Mouse (Mus musculus): ENCODE data around the gene Pclo. TPM values are rescaled to one million over a fixed set of nuclear protein-coding genes. Genes with fewer than 3 reads are reported as not detected.

Pclo gene
- polyA plus RNA-seq, 1 experiment from 2014 or later: 2.4 TPM

DNA sequence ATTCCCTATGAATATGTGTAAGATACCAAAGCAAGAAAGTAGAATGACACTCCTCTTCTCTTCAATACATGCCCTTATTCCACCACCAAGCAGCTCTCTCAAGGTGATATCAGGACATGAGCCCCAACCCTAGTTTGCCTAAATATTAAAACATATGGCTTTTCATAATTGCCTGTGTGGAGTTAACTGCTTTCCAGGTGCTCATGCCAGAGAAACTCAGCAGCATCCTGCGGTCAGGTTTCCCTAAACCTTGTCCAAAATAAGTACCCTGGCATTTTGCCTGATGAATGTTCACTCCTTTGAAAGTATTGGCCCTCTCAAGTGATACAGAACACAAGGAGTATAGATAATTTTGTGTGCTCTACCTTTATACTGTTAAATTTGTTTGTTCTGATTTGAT, 126.5 kb downstream of the Pclo start:
- H3K27ac ChIP-seq (ENCODE audit: low read depth, low read length): no peak overlapping the region
- DNase-seq (ENCODE audit: low spot score): no peak
- H3K36me3 ChIP-seq (ENCODE audit: control insufficient read depth, insufficient read depth, low read length): no peaks in the 10 kb centered on the region
- H3K4me2 ChIP-seq (ENCODE audit: low read depth, low read length, severe bottlenecking): no peak overlapping the region
- WGBS: 85% methylated on average over 1 of the region's 1 CpGs
- H3K27me3 ChIP-seq (ENCODE audit: control insufficient read depth, insufficient read depth, low read length): no peaks in the 10 kb centered on the region
- H3K4me1 ChIP-seq (replicated peaks; ENCODE audit: control insufficient read depth, insufficient read depth, low read length): no peaks in the 10 kb centered on the region
- H3K4me3 ChIP-seq (ENCODE audit: low read depth, low read length): no peak overlapping the region
- ATAC-seq (replicated peaks; ENCODE audit: low FRiP score): no peak
- H3K9me3 ChIP-seq (ENCODE audit: control insufficient read depth, low read length): no peaks in the 10 kb centered on the region
- H3K9ac ChIP-seq (ENCODE audit: low read length): no peak overlapping the region

- Histone ChIP-seq H3K4me1 (replicated peaks; ENCODE audit: control insufficient read depth, insufficient read depth, low read length) (no peaks in the 10 kb centered on the region), H3K27me3 (ENCODE audit: control insufficient read depth, insufficient read depth, low read length) (no peaks in the 10 kb centered on the region), H3K36me3 (ENCODE audit: control insufficient read depth, insufficient read depth, low read length) (no peaks in the 10 kb centered on the region), H3K27ac (ENCODE audit: low read depth, low read length) (no peak overlapping the region), H3K9me3 (ENCODE audit: control insufficient read depth, low read length) (no peaks in the 10 kb centered on the region), H3K9ac (ENCODE audit: low read length) (no peak overlapping the region), H3K4me3 (ENCODE audit: low read depth, low read length) (no peak overlapping the region), H3K4me2 (ENCODE audit: low read depth, low read length, severe bottlenecking) (no peak overlapping the region)
- DNase-seq (ENCODE audit: low spot score) (no peak), ATAC-seq (replicated peaks; ENCODE audit: low FRiP score) (no peak)
- 82% methylated on average over 3 of the region's 3 CpGs for WGBS
Observed at GRCm38 (mm10) chr5:14645856-14646255, 131.1 kb downstream of the Pclo start.

- ATAC-seq (replicated peaks; ENCODE audit: low FRiP score): no peak
Observed at GRCm38 (mm10) chr5:14660637-14661036, 145.9 kb downstream of the Pclo start.

DNA sequence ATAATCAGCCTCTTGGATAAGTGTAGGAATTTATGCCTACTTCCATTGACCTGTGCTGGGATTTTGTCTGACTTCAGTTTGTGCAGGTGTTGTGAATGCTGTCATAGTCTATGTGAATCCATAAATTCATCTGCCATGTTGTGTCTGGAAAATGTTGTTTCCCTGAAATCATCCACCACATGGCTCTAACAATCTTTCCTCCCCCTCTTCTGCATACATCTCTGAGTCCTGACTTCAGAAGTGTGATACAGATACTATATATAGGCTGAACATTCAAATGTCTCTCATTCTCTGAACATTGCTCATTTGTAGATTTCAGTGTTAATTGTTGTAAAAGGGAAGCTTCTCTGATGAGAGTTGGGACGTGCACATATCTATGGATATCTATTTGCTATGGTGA, 147.5 kb downstream of the Pclo start:
- Histone ChIP-seq H3K36me3 (ENCODE audit: control insufficient read depth, insufficient read depth, low read length) (no peaks in the 10 kb centered on the region), H3K4me3 (ENCODE audit: low read depth, low read length) (no peak overlapping the region), H3K27me3 (ENCODE audit: control insufficient read depth, insufficient read depth, low read length) (no peaks in the 10 kb centered on the region), H3K4me1 (replicated peaks; ENCODE audit: control insufficient read depth, insufficient read depth, low read length) (no peaks in the 10 kb centered on the region), H3K27ac (ENCODE audit: low read depth, low read length) (no peak overlapping the region), H3K9me3 (ENCODE audit: control insufficient read depth, low read length) (no peaks in the 10 kb centered on the region), H3K4me2 (ENCODE audit: low read depth, low read length, severe bottlenecking) (no peak overlapping the region), H3K9ac (ENCODE audit: low read length) (no peak overlapping the region)
- 87% methylated on average over 1 of the region's 1 CpGs for WGBS
- no peak for DNase-seq (ENCODE audit: low spot score)
- no peak for ATAC-seq (replicated peaks; ENCODE audit: low FRiP score)

More at GRCm38 (mm10) chr5:14660637-14661036, 145.9 kb downstream of the Pclo start:
- no peak overlapping the region for H3K4me3 ChIP-seq (ENCODE audit: low read depth, low read length)
- 66% methylated on average over 1 of the region's 1 CpGs for WGBS
- H3K36me3 ChIP-seq (ENCODE audit: control insufficient read depth, insufficient read depth, low read length): no peaks in the 10 kb centered on the region
- no peak for DNase-seq (ENCODE audit: low spot score)
- no peak overlapping the region for H3K4me2 ChIP-seq (ENCODE audit: low read depth, low read length, severe bottlenecking)
- no peaks in the 10 kb centered on the region for H3K9me3 ChIP-seq (ENCODE audit: control insufficient read depth, low read length)
- H3K9ac ChIP-seq (ENCODE audit: low read length): no peak overlapping the region
- no peak overlapping the region for H3K27ac ChIP-seq (ENCODE audit: low read depth, low read length)
- no peaks in the 10 kb centered on the region for H3K27me3 ChIP-seq (ENCODE audit: control insufficient read depth, insufficient read depth, low read length)
- no peaks in the 10 kb centered on the region for H3K4me1 ChIP-seq (replicated peaks; ENCODE audit: control insufficient read depth, insufficient read depth, low read length)

GRCm38 (mm10) chr5:14662603-14663002, 147.9 kb downstream of the Pclo start:
- Histone ChIP-seq H3K36me3 (ENCODE audit: control insufficient read depth, insufficient read depth, low read length) (no peaks in the 10 kb centered on the region), H3K27ac (ENCODE audit: low read depth, low read length) (no peak overlapping the region), H3K4me2 (ENCODE audit: low read depth, low read length, severe bottlenecking) (no peak overlapping the region), H3K9me3 (ENCODE audit: control insufficient read depth, low read length) (no peaks in the 10 kb centered on the region), H3K27me3 (ENCODE audit: control insufficient read depth, insufficient read depth, low read length) (no peaks in the 10 kb centered on the region), H3K9ac (ENCODE audit: low read length) (no peak overlapping the region), H3K4me1 (replicated peaks; ENCODE audit: control insufficient read depth, insufficient read depth, low read length) (no peaks in the 10 kb centered on the region), H3K4me3 (ENCODE audit: low read depth, low read length) (no peak overlapping the region)
- ATAC-seq (replicated peaks; ENCODE audit: low FRiP score): no peak
- DNase-seq (ENCODE audit: low spot score): no peak
- 94% methylated on average over 1 of the region's 1 CpGs for WGBS

- ATAC-seq (replicated peaks; ENCODE audit: low FRiP score) (no peak), DNase-seq (ENCODE audit: low spot score) (no peak)
- Histone ChIP-seq H3K9me3 (ENCODE audit: control insufficient read depth, low read length) (no peaks in the 10 kb centered on the region), H3K4me3 (ENCODE audit: low read depth, low read length) (no peak overlapping the region), H3K36me3 (ENCODE audit: control insufficient read depth, insufficient read depth, low read length) (no peaks in the 10 kb centered on the region), H3K9ac (ENCODE audit: low read length) (no peak overlapping the region), H3K27ac (ENCODE audit: low read depth, low read length) (no peak overlapping the region), H3K4me2 (ENCODE audit: low read depth, low read length, severe bottlenecking) (no peak overlapping the region), H3K4me1 (replicated peaks; ENCODE audit: control insufficient read depth, insufficient read depth, low read length) (no peaks in the 10 kb centered on the region), H3K27me3 (ENCODE audit: control insufficient read depth, insufficient read depth, low read length) (no peaks in the 10 kb centered on the region)
- WGBS: 92% methylated on average over 6 of the region's 6 CpGs
Observed at GRCm38 (mm10) chr5:14680419-14680818, 165.7 kb downstream of the Pclo start.

DNA sequence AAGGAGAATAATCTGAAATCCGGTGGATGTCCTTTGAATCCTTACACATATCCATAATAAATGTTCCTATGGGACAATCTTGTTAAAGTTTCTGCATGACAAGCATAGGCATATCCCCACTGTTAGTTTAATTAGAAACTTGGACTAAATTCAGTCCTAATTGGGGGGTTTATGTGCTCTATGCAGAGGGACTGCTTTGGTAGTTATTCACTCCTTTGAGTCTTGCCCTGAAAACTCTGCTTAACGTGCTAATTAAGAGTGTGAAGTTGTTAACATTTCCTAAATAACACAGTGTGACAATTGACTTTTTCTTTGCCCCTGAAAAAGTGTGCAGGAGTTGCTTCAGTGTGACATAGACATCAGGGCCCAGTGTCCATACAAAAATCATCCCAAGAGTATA, 177.3 kb downstream of the Pclo start:
- Histone ChIP-seq H3K4me1 (replicated peaks; ENCODE audit: control insufficient read depth, insufficient read depth, low read length) (no peaks in the 10 kb centered on the region), H3K27ac (ENCODE audit: low read depth, low read length) (no peak overlapping the region), H3K27me3 (ENCODE audit: control insufficient read depth, insufficient read depth, low read length) (no peaks in the 10 kb centered on the region), H3K36me3 (ENCODE audit: control insufficient read depth, insufficient read depth, low read length) (no peaks in the 10 kb centered on the region), H3K9ac (ENCODE audit: low read length) (no peak overlapping the region), H3K4me3 (ENCODE audit: low read depth, low read length) (no peak overlapping the region), H3K4me2 (ENCODE audit: low read depth, low read length, severe bottlenecking) (no peak overlapping the region), H3K9me3 (ENCODE audit: control insufficient read depth, low read length) (no peaks in the 10 kb centered on the region)
- WGBS: 46% methylated on average over 2 of the region's 2 CpGs
- DNase-seq (ENCODE audit: low spot score): no peak
- ATAC-seq (replicated peaks; ENCODE audit: low FRiP score): peak; percentile 46

DNA sequence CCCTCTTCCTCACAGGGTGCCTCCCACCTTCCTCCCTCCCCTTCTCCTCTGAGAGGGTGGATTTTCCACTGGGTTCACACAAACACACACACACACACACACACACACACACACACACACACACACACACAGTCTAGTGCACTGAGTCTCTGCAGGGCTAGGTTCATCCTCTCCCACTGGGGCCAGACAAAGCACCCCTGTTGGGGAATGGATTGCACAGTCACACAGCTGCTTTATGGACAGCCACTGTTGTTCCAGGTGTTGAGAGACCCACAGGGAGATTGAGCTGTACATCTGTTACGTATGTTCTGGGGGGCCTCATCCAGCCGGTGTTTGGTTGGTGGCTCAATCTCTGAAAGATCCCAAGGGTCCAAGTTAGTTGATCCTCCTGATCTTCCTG, 182.0 kb downstream of the Pclo start:
- no peaks in the 10 kb centered on the region for H3K36me3 ChIP-seq (ENCODE audit: control insufficient read depth, insufficient read depth, low read length)
- H3K27me3 ChIP-seq (ENCODE audit: control insufficient read depth, insufficient read depth, low read length): no peaks in the 10 kb centered on the region
- DNase-seq (ENCODE audit: low spot score) (no peak), ATAC-seq (replicated peaks; ENCODE audit: low FRiP score) (no peak)
- H3K4me1 ChIP-seq (replicated peaks; ENCODE audit: control insufficient read depth, insufficient read depth, low read length): no peaks in the 10 kb centered on the region
- H3K4me3 ChIP-seq (ENCODE audit: low read depth, low read length): no peak overlapping the region
- 76% methylated on average over 2 of the region's 2 CpGs for WGBS
- H3K4me2 ChIP-seq (ENCODE audit: low read depth, low read length, severe bottlenecking): no peak overlapping the region
- no peak overlapping the region for H3K9ac ChIP-seq (ENCODE audit: low read length)
- H3K9me3 ChIP-seq (ENCODE audit: control insufficient read depth, low read length): no peaks in the 10 kb centered on the region
- H3K27ac ChIP-seq (ENCODE audit: low read depth, low read length): no peak overlapping the region

- H3K4me1 ChIP-seq (replicated peaks; ENCODE audit: control insufficient read depth, insufficient read depth, low read length): no peaks in the 10 kb centered on the region
- ATAC-seq (replicated peaks; ENCODE audit: low FRiP score) (no peak), DNase-seq (ENCODE audit: low spot score) (no peak)
- H3K4me2 ChIP-seq (ENCODE audit: low read depth, low read length, severe bottlenecking): no peak overlapping the region
- no peak overlapping the region for H3K4me3 ChIP-seq (ENCODE audit: low read depth, low read length)
- no peak overlapping the region for H3K27ac ChIP-seq (ENCODE audit: low read depth, low read length)
- no peaks in the 10 kb centered on the region for H3K36me3 ChIP-seq (ENCODE audit: control insufficient read depth, insufficient read depth, low read length)
- H3K9me3 ChIP-seq (ENCODE audit: control insufficient read depth, low read length): no peaks in the 10 kb centered on the region
- no peaks in the 10 kb centered on the region for H3K27me3 ChIP-seq (ENCODE audit: control insufficient read depth, insufficient read depth, low read length)
- no peak overlapping the region for H3K9ac ChIP-seq (ENCODE audit: low read length)
Observed at GRCm38 (mm10) chr5:14700900-14701299, 186.2 kb downstream of the Pclo start.
